Mouse (Mus musculus) cortical plate, adult 2 months (tissue): ENCODE data around the gene Ncoa3.

Experiments used
- CTCF ChIP-seq: fragments of 200-500 bp; IDR thresholded peaks from 2 replicates; pipeline ENCODE4 v1.5.1; 2011; ENCODE audit warnings: mild to moderate bottlenecking, control low read depth, low read length; ENCODE audit not compliant: insufficient read depth; ENCODE audit errors: extremely low read depth
- POLR2A ChIP-seq: fragments of 200-500 bp; IDR thresholded peaks from 2 replicates; pipeline ENCODE4 v1.6.1; 2011; ENCODE audit warnings: mild to moderate bottlenecking, low read length, control low read depth; ENCODE audit not compliant: insufficient read depth; ENCODE audit errors: extremely low read depth

DNA sequence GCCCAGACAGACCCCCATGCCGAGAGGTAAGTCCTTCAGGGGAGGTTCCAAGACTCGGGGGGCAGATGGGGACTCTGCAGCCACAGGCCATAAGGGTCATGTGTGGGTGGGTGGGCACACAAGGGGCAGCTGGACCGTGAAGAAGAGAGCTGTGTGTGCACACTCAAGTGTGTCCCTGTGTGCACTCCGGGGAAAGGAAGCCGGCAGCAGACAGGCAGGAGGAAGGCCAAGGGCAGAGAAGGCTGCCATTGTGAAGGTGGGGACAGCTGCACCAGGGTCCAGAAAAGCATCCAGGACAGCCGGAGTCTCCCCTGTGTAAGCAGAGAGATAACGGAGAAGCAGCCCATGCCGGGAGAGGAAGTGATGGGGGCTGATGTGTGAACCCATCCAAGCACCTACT lies 118.3 kb downstream of the Ncoa3 start:
- TF ChIP-seq CTCF (no peak), POLR2A (no peak)
